Mouse (Mus musculus) urinary bladder, postnatal 36 days (tissue): ENCODE data around the gene Cep41.

ENCODE experiments used
- DNase-seq, 2 experiments: peaks; one replicate each; pipeline ENCODE4 v3.0.0; 2022; ENCODE audit warnings: low spot score in 2 of 2, mixed read lengths in 1 of 2

Cep41 gene

DNA sequence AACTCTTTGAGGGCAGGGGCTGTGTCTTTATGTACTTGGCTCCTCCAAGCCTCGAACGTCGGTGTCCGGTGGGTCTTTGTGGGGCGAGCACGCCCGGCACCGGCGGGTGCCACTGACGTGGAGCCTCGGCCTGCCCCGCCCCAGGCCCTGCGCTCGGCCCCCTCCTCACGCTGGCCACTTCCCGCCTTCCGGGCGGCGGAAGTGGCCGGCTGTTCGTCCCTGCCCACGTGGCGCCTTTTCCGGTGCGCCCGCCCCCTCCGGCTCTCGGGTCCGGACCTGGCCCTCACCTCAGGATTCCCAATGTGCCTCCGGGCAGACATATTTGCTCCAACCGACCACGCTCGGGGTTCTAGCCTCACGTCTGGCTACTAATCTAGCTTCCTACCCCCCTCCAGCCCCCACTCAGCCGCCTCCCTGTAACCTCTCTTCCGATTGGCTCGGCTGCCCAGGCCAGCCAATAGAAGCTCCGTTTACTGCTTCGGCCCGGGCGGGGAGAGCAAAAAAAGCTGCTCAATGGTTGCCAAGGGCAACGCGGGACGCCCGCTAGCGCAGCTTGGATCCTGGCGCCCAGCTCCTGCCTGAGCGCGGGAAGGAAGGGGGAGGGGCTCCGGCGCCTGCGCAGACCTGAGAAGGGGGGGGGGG, at the start of gene Cep41:
TSS of gene Cep41 (minus strand) at position 400 of the 642 bp plus-strand sequence.
- peak; percentile 93 for DNase-seq

DNA sequence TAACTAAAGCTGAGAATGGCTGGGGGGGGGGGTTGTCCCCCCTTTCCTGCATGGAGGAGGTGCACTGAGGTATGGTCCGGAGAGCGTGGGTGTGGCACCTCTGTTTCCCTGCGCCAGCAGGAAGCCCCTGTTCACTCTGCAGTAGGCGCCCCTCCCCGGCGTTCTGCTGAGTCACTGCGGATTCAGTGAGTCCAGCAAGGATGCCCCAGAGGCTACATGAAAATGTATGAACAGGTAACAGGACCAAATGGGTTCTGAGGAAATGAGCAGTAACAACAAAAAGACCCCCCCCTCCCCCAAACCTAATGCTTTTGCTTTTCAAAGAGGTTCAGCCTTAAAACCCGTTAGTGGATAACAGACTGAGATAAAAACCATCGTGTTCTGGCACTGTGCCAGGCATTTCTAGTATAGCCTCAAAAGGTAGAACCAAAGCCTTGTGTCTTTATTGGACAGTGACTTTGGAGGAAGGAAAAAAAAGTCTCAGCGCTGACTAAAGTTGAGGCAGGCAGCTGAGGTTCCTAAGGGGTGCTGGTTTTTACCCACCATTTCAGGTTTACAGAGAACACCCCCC, 45.7 kb upstream of the Cep41 start:
- DNase-seq = peak in 1 of 2 experiments; percentile 6

DNA sequence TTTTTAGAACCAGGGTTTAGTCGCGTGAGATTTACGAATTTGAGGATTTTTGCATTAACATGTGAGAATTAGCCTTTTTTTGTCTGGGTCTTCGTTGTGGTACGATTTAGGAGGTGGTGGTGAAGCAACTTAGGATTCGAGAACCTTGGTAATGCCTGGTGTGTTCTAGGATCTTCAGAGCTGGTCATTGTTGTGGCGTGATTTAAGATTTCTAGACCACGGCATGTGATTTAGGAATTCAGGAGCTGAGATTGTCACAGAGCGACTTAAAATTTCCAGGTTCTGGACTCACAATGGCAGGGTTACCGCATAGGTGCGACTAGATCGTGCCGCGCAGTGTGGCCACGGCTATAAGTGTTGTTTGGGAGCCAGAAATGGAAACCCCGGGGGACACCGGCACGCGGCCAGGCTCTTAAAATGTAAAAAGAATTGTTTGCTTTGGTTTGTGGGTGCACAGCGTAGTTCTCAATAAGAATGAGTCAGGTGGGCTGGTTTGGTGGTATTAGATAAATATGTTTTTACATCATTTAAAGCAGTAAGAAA, 45.0 kb upstream of the Cep41 start:
- no peak for DNase-seq

DNA sequence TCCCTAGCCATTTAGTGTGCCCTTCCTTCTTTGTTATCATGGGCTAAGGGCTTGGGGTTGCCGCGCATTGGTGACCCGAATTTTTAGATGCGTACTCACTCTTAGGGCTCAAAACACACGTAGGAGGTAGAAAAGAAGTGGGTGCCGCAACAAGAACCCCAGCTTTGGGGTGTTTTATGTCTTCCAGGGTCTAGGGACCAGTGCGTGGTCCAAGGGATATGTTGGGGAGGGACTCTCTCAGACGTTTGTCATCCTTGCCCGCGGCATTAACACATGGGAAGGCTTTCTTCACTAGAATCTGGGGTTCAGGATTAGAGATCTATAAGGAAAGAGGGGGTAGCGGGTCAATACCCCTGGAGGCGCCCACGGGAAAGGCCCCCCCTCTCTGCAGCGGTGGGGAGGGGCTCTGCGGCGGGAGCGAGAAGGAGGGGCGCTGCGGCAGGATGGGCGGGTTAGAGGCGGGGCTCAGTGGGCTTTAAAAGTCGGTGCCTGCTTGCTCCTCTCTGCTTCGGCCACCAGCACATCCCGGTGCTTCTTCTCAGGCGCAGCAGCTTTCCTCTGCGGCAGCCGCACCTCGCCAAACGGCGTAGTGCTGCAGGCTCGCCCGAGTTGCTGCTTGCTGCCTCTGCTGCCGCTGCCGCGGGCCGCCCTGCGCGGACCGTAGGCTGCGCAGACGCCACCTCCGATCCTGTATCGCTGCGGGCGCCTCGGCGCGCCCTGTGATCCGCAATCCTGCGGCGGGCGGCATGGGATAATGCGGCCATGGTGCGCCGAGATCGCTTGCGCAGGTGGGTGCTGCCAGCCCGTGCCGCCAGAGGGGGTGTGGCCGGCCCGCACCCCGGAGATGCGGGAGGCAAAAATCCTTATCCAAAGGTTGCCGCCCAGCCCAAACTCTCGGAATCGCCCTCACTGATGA, 44.3 kb upstream of the Cep41 start:
- DNase-seq = peak; percentile 14 to 55

DNA sequence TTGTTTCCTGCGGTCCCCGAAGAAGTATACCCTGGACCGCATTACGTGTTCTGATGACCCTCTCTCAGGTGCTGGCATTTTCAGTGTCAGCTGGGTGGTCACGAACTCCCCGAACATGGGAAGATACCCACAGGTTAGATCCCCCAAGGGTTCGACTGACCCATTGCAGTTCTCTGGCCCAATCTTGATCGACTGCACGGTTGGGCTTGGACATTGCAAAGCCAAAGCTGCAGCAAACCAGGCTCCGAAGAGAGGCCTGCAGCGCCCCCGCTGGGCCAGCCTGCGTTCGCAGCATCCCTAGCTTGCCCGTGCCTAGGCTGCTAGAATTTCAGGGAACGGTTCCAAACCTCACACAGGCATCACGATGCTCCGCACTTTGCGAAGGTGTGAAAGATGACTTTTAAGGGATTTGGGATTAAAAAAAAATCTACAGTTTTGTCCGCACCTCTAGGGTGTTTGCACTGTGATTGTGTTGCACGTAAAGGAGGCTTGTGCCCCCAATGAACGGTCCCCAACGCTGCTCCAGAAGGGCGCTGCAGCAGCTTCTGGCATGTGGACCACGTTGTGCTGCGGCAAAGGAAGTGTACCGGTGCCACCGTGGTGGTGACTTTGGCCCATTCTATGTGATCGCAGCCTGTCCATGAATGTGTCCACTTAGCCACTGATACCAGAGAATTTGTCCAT, 43.5 kb upstream of the Cep41 start:
- peak; percentile 30 to 55 for DNase-seq

DNA sequence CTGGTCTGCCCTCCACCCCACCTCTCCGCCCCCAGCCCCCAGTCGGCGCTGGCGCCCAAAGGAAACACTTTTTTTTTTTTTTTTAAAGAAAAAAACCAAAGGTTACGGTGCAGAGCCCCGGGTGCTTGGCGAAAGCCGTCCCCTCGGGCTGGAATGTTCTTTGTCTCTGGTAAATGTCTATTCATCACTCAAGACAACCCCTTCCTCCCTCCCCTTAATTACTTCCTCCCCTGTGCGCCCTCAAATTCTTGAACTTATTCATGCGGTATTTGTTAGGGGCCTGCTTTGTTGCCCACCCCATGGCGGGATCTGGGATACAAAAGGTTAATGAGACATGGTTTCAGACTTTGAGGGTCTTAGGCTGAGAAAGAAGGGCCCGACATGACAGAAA, 42.8 kb upstream of the Cep41 start:
- DNase-seq = no peak

DNA sequence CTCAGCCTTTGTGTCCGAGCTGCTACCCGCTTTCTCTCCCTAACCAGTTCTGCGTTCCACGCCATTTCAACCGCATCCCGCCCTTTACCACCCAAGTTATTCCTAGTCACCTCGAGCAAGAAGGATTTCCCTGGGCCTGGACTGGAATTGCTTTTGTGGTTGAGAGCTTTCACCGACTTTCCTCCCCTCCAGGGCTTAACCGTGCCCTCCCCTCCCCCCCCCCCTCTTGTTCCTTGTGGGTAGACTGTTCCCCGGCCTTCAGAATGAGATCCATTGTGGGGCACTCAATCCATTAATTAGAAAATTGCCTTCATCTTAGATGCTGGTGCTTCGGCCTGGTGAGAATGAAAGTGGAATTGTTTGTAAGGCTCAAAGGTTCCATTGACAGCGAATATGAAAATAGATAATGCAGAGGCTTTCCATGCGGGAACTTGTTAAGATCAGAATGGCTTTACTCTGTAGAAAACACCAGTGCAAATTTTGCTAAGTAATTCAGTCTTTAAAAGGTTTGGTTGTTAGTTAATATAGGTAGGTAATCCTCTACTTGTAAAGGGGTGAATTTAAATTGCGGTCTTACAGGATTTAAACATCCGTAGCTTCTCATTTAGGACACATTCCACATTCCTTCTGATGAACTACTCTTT, 42.3 kb upstream of the Cep41 start:
- DNase-seq = no peak

DNA sequence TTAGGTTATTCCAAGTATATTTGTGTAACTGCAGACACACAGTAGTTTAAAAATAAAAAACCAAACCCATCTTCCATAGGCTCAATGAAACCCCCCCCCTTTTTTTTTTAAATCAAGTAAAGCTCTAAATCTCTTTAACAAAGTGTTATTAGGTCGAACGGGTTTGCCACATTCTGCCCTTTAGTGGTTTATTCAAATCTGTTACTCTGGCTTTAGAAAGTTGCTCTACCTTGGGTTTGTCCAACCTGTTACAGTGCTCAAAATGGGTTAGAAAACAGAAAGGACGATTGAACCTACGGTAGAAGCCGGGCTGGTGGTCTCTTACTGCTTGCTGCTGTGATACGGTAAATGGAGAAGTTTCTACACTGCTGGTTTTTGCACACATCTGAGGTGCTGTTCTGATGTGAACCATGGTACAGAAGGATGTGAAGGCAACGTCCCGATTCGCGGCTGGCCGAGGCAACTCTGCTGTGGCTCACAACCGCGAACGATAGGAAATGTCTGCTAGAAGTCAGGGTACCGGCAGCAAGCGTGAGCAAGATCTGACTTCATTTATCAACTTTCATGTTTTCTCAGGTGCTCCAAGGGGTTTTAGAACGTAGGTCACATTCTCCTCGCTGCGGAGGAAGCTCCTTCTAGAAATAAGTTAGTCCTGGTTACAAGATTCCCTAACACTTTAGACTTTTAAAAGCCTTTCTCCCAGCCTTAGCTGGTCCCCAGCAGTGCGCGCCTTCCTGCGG, 41.6 kb upstream of the Cep41 start:
- no peak for DNase-seq

DNA sequence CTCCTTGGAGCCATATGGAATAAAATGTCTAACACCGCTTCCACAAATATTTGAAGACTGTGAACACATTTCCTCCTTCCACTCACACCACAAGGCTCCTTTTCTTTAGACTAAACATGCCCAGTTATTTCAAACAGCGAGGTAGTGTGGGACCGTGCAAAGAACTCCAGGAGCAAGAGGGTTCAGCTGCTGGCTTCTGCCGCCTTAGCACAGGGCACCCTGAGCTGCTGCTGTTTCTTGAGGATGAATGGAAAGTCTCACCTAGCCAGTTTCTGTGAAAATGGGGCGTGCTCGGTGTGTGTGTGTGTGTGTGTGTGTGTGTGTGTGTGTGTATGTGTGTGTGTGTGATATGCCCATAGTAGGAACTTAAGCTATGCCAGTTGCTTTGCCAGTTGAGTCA, 40.9 kb upstream of the Cep41 start:
- no peak for DNase-seq

DNA sequence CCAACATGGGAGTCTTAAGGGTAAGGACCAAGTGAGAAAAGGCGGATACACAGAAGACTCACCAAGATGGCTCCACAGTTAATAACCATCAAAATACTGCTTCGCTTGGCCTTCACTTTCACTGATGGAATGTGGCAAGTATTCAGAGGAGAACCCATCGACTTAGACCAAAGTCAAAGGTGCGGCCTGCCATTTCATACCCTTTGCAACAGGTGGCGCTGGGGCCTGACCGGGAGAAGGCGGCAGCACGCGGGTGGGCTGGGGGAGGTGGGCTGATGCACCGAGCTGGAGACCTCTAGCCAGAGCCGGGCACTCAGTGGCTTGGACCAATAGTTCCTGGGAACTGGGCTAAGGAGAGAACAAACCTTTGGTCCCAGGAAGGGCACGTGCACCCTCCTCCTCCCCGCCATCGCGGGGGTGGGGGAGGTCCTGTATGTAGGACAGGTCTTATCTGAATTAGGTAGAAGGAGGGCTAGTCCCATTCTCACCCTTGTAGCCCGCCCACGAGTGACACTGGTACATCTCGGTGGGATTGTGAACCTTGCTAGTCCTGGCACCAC, 39.1 kb upstream of the Cep41 start:
- no peak for DNase-seq

DNA sequence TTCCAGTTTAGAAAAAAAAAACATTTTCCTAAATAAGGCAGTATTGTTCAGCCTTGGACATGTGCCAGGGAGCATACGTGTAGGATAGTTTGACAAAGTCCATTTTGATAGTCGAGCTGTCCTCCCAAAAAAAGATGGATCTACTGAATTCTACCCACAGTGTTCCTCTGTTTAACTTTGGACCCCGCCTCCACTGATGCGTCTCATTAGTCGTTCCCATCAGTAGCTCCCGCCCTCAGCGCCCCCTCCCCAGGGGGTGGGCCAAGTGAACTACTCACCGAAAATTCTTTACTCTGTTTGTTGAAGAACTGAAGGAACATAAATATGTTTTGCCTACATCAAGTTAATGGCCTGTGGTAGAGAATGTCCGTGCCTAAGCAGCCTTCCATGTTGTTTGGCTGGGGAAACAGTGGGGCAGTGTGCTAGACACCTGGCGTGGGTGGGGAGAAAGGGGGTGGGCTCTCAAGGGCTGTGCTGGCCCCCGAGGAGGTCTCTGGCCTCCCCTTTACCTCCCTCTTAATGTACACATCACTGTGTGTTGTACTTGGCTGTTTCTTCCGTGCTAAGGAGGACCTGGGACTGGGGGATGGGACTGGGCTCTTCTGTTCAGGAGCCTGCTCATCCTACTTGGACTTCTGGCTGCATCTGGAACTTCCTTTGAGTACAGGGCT, 36.9 kb upstream of the Cep41 start:
- no peak for DNase-seq

DNA sequence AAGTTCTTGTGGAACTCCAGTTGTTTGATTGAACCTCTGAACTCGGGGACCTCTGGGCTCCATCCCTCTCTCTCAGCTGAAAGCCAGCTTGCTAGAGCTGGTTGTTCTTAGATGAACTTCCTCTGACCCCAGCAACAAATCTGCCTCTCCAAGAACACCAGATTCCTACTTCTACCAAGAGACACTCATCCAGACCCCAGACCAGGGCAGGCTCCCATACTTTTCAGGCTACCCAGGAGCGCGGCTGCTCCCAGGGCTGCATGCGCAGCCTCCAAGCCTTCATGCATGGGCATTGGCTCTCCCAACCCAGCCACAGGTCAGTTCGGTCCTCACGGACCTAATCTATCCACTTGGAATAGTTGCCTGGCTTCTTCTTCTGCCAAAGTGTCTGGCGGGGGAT, 29.8 kb upstream of the Cep41 start, which contains the start of gene Mest:
TSS of gene Mest (plus strand) at position 217 of the 400 bp plus-strand sequence.
- DNase-seq = no peak

DNA sequence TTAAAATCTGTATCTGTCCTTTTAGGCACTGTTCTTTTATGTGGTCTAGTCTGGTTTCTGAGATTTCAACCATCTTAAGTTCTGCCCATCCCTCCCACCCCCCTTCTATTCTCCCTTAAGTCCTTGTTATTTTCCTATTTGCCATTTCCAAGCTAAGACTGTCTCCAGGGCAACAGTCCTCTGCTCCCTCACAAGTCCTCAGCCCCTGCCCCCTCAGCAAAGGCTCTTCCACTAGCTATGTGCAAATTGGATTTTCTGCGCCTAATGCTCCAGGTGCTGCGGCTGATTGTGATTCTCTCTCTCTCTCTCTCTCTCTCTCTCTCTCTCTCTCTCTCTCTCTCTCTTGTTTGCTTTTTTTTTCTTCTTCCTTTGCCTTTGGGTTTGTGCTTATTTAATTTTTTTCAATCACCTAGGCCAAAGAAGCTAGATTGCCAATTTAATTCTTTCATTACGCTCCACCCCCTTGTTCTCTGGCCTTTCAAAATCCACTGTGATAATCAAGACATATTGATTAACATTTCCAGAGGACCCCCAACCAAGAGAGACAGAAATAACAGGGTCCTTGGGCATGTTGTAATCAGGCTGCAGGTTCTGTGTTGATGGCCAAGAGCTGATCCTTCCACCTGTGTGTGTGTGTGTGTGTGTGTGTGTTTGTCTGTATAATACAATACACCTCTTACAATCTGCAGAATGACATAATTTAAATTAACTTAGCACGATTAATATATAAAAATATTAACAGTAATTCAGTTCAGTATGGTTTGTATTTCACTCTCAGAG, 29.0 kb upstream of the Cep41 start:
- no peak for DNase-seq

DNA sequence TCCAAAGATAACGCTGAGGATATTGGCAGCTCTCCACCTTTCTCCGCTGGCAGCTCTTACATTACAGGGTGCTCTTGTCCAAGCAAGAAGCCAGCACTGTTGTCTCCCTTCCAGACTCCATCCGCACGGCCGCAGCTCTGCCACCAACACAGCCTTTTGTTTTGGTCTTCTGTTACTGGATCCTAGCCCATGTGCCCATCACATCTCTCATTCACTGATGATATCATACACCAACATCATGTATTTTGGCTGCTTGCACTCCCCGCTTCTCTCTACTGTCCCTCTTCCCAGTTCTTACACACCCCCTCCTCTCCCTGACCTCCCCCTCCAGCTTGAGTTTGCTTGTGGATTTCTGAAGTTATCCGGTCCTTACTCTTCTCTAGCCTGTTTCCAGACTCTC, 23.2 kb upstream of the Cep41 start:
- no peak for DNase-seq

DNA sequence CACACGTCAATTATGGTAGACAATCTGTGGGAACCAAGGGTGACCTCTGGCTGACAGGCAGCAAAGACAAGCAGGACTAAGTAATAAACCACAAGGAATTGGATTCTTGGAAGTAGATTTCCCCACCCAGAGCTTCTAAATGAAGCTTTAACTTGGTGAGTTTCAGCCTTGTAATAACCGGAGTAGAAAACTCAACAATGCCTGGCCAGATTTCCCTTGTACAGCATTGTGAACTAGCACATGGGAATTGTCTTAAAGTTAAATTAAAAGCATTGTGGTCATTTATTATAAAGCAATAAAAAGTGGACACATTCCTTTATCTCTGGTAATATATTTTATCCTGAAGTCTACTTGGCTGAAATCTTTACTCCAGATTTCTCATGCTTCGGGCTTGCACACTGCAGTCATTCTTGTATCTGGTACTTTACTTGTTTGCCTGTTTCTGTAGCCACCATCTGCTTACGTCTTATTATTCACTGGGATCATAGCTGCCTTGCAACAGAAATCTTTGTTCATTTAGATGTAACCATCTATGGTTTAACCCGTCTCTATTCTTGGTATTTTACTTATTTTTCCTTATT, 21.4 kb upstream of the Cep41 start:
- no peak for DNase-seq

DNA sequence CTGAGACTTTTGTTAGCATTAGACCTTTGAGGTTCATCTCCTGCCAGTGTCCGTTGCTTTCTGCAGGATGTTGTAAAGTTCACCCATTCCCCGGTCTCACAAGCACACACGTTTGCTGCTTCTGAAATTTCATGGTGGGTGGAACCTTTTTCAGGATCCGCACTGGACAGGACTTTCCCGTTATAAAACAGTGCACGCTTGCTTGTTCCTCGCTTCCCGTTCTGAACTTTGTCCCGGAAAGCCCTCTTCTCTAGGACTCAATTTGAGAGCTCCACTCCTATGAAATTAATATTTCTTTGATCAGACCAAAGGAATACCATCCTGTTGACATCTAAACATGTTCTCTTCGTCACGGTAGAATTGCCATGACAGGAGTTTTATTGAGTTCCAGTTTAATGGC, 20.3 kb upstream of the Cep41 start:
- DNase-seq = no peak

DNA sequence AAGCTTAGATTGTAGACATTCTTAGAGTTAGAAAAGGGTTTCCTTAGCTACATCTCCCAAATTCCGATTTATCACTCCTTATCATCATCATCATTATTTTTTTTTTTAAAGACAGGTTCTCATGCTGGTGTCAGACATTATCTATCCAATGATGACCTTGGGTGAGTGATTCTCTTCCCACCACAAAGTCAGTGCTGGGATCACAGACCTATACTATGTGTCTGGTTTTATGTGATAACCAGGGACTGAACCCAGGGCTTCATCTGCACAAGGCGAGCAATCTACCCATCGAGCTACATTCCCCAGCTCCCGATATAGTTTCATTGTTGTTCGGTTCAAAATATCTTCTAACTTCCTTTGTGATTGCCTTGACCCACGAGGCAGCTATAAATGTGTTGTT, 19.9 kb upstream of the Cep41 start:
- no peak for DNase-seq

DNA sequence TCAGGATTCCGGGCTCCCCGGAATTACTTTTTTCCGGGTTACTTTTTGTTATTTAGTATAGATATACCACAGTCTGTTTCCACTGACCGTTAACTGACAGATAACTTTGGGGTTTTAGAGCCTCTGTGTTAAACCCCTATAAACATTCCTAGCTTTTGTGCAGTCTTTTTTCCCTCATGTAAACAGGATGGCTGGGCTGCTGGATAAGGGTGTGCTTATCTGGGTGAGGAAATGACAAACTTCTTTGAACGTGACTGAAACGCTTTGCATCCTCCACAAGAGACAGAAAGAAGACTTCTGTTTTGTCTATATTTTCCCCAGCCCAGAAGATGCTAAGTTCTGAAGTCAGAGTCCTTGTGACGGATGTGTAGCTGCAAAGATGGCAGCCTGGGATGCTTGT, 18.9 kb upstream of the Cep41 start:
- DNase-seq = no peak

DNA sequence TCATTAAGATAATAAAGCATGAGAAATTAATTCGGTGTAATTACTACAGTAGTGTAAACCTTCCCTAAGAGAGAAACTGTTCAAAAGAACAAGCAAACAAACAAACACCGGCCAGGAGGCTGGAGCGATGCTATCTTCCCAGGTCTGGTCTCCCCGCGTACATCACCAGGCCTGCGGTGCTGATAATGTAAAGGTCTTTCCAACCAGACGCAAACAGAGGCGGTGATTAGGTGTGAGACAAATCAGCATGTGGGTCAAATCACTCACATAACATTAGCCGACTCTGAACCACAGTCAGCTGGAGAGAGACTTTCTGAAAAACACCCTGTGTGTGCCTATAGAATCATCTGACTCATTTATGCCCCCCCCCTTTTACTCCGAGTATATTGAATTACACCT, 17.8 kb upstream of the Cep41 start:
- DNase-seq = no peak
